Mouse (Mus musculus): ENCODE results near the gene Srebf2.
A peak's percentile ranks its signal among the peaks of the same experiment; 100 is the strongest.
"Not testable (repeated sequence)": the region's sequence is repeated elsewhere in the genome, so short reads cannot be mapped to it uniquely, and the experiment has no call there.

Gene Srebf2

DNA sequence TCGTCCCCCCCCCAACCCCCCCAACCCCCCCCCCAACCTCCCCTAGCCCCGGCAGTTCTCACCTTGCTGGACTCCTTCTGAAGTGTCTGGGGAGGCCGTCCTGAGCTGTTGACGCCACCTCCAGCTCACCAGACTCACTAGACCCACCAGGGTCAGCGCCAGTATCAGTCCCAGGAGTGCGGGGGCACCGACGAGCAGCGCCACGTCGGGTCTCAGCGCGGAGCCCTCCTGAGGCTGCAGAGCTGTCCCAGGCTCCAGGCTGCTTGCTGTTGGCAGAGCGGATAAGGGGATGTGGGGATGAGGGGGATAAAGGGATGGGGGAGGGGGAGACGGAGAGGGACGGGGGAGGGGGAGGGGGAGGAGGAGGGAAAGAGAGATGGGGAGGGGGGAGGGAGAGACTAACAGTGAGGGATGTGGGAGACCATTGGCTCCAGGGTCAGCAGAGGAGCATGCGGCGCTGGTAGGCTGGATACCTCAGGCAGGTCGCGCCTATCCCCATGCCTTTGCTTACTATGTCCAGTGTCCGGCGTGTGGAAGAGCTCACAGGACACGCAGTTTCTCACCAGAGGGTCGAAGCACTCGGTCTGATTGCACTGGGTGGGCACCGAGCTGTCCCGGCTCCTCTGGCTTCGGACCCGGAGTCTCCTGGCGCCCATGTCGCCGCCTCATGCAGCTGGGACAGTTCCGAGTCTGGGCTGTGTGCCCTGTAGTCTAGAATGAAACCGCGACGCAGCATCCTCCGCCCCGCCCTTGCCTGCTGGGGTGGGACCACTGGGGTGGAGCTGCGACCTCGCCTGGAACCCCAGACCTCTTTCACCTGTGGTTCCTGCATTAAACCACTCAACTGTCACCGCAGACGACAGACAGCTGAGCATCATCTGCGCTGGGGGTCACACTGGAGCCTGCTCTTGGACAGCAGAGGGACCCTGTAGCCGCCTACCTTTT, 76.9 kb downstream of the Srebf2 start, which contains the start of gene Tnfrsf13c:
Tnfrsf13c (minus strand) TSS at position 713 of the 945 bp plus-strand sequence.
- DNase-seq (ENCODE audit: extremely low spot score, low spot score), result no peak

GRCm38 (mm10) chr15:82224602-82225215, 77.7 kb downstream of the Srebf2 start:
- no peak for DNase-seq (ENCODE audit: extremely low spot score, low spot score)

- DNase-seq (ENCODE audit: extremely low spot score, low spot score), result no peak
These were observed 78.8 kb downstream of the Srebf2 start for GRCm38 (mm10) chr15:82225769-82226168.

GRCm38 (mm10) chr15:82229542-82230045, 82.6 kb downstream of the Srebf2 start:
- DNase-seq (ENCODE audit: extremely low spot score, low spot score), result no peak

DNA sequence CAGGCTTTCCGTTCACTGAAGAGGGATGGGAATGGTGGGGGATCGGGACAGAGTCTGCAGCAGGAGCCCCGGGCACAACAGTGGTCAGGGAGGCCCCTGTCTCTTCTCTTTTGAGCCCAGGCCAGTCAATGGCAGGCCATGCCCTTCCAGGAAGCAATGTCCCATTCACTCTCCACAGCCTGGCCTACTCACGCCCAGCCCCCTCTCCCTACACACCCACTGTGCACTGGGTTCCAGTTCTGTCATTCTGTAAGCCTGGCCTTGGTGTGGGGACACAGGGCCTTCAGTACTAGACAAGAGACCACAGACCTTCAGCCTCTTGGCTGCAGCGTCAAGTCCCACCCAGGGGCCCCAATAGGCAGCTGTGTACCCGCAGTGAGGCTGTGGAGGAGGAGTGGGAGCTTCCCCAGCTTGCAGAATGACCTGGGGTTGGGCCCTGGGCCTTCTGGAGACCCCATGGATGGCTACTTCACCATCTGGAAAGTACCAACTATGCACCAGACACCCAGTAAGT, 83.2 kb downstream of the Srebf2 start:
- DNase-seq (ENCODE audit: extremely low spot score, low spot score), result no peak

DNA sequence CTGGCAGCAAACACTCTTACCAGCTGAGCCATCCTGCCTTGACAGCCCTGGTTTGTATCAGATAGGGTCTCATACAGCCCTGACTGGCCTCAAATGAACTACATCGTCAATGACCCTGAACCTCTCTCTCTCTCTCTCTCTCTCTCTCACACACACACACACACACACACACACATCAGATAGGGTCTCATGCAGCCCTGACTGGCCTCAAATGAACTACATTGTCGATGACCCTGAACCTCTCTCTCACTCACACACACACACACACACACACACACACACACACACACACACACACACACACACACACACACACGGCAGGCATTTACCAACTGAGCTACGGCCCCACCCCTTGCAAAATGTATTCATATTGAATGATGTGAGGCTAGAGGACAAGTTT, 84.1 kb downstream of the Srebf2 start:
- DNase-seq (ENCODE audit: extremely low spot score, low spot score), result no peak

DNA sequence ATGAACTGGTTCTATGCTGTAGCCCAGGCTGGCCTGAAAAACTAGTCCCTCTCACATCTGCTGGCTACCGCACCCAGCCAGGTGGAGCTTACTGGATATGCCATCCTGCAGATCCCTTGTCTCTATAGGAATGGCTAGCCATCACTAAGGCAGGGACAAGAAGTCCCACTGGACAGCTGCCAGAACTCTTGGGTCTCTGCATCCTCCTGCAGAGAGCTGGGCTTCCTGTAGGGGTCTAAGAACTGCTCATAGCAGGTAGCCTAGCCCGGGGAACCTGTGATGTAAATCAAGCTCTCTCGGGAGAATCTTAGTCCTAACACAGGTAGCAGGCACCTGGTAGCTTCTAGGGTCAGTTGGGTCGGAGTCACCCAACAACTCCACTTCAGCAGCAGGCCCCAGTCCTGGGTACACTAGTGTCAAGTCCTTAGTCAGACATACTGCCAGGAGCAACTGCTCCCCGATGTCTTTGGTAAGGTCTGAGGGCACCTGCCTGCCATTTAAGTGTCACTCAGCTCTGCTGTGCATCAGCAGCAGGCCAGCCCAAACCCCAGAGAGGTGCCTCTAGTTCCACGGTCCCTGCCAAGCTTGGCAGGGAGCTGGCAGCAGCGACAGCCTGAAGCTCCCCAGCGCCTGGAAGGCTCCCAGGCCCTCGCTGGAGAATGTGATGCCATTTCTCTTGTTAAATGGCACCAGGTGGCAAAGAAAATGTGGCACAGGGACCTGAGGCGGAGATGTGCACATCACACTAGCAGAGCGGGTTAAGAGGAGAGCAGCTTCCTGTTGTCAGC, 84.8 kb downstream of the Srebf2 start:
- DNase-seq (ENCODE audit: extremely low spot score, low spot score), result no peak

- no peak for DNase-seq (ENCODE audit: extremely low spot score, low spot score)
These were observed 85.7 kb downstream of the Srebf2 start for GRCm38 (mm10) chr15:82232651-82233050.

DNA sequence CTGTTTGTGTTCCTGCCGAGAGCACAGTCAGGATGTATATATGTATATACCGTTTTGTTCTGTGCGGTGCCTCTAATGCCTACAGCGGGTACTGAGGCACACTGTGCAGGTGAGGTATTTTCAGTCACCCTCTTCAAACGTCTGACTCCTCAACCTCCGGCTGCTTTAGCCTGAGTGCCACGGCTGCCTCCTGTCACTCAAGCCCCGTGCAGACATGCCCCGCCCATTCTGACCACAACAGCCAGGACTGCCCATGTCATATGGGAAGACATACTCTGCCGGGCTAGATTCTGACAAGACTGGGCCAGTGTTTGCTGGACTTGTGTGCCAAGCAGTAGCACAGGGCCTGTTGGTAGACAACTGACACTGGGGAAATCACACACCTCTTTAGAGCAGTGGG, 88.7 kb downstream of the Srebf2 start:
- DNase-seq (ENCODE audit: extremely low spot score, low spot score), result no peak

DNA sequence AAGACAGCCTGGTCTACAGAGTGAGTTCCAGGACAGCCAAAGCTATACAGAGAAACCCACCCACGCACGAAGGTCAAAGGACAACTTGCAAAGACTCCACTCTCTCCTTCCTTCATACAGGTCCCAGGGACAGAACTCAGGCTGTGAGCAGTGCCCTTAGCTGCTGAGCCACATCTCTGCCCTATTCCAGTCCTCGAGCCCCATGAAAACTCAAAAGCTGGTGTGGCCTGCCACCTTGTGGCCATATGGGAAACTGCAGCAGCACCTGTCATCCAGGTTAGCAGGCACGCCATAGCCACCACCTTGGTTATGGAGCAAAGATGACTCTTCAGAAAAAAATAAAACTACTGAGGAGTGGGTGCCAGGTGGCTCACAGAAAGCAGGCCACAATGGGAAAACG, 89.6 kb downstream of the Srebf2 start:
- peak; percentile 84 for DNase-seq (ENCODE audit: extremely low spot score, low spot score)

DNA sequence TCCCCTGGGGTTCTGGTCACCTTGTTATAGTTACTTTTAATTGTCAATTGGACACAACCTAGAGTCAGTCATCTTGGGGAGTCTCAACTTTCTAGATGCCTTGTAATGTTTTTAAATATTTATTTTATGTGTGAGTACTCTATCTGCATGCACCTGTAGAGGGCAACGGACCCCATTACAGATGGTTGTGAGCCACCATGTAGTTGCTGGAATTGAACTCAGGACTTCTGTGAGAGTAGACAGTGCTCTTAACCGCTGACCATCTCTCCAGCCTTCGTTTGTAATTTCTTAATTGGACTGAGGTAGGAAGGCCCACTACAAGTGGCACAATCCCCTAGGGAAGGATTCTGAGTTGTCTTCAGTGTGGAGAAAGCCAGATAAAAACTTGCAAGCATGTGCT, 96.3 kb downstream of the Srebf2 start:
- DNase-seq (ENCODE audit: extremely low spot score, low spot score), result no peak

DNA sequence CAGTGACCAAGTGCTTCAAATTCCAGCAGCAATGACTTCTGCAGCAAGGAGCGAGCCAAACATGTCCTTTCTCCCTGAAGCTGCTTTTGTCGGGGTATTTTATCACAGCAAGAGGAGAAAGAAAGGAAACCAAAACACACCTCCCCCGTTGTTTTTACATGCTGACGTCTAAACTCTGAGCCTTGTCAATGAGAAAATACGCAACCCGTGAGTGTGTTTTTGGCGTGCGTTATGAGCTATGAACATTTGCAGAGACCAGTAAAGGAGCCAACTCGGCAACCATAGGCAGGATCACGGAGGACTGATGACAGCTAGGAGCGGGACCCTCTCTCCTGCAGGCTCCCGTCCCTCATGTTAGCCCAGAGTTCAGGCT, 96.7 kb downstream of the Srebf2 start:
- no peak for DNase-seq (ENCODE audit: extremely low spot score, low spot score)

- DNase-seq (ENCODE audit: extremely low spot score, low spot score), result peak; percentile 94
These were observed 97.3 kb downstream of the Srebf2 start, which contains the start of gene Cenpm for GRCm38 (mm10) chr15:82244115-82244804. Cenpm (minus strand) TSS chr15:82244748.

DNA sequence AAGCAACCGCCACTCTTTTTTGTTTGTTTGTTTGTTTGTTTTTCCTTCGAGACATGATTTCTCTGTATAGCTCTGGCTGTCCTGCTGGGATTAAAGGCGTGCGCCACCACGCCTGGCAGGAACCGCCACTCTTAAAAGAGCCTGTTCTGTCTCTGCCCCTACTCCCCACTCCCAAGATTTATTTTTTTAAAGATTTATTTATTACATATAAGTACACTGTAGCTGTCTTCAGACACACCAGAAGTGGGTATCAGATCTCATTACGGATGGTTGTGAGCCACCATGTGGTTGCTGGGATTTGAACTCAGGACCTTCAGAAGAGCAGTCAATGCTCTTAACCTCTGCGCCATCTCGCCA, 97.8 kb downstream of the Srebf2 start:
- not testable (repeated sequence) for DNase-seq (ENCODE audit: extremely low spot score, low spot score)

- no peak for DNase-seq (ENCODE audit: extremely low spot score, low spot score)
These were observed 100.3 kb downstream of the Srebf2 start for GRCm38 (mm10) chr15:82247131-82247776.

GRCm38 (mm10) chr15:82251579-82251978, 104.6 kb downstream of the Srebf2 start:
- DNase-seq (ENCODE audit: extremely low spot score, low spot score), result no peak

DNA sequence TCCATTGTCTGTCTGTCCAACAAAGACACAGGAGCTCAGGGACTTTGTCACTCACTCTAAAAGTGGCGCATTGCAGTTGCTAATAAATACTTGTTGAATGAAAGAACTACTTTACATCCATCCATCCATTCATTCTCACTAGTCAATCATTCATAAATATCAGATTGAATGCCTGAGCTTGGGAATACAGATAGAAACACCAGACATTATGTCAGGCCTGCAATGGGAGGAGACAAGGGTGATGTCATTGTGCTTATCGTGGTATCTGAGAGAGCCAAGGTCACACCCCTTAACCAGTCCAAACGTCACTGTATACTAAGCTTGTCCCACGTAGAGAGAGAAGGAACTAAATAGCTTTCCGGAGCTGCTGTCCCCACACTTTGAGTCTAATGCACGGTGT, 105.1 kb downstream of the Srebf2 start, which contains the start of gene 1500009C09Rik:
1500009C09Rik (plus strand) TSS at position 301 of the 400 bp plus-strand sequence.
- no peak for DNase-seq (ENCODE audit: extremely low spot score, low spot score)

Data from neural tube, embryonic 10.5 days (tissue).